Mouse (Mus musculus) gastrocnemius, adult 2 months (tissue): ENCODE results near the gene Jam2. TPM values are rescaled to one million over a fixed set of nuclear protein-coding genes. Genes with fewer than 3 reads are reported as not detected.
A peak's percentile ranks its signal among the peaks of the same experiment; 100 is the strongest.

Experiments
- DNase-seq: peaks from one replicate; pipeline ENCODE4 v3.0.0; 2022
- H3K27ac ChIP-seq: fragments of 200-600 bp; 2 replicates; pipeline ENCODE4 v1.8.1; 2022; ENCODE audit warnings: mild to moderate bottlenecking
- H3K4me3 ChIP-seq: fragments of 200-600 bp; 2 replicates; pipeline ENCODE4 v1.8.1; 2022; ENCODE audit warnings: mild to moderate bottlenecking, moderate library complexity
- CTCF ChIP-seq: fragments of 200-600 bp; IDR thresholded peaks from 2 replicates; pipeline ENCODE4 v1.8.1; 2022; ENCODE audit warnings: antibody characterized with exemption, mild to moderate bottlenecking, moderate library complexity
- intact Hi-C: fragments of 180-260 bp; cut with DNase I; formaldehyde crosslinking; loops from one replicate; pipeline ENCODE4 v1.15.1; 2025
- long read RNA-seq, 2 experiments: library from polyadenylated mRNA; stranded (forward); transcript quantifications; one replicate each; pipeline ENCODE4 v2.0.0; 2021
- total RNA-seq, 2 experiments: library from RNA; stranded (reverse); gene quantifications; 2 replicates each; pipeline ENCODE4 v1.2.3; 2021

Gene Jam2
- 10 to 100 TPM; 13.6 to 24.9 TPM for total RNA-seq
- long read RNA-seq, experiment 1, partial matches to known transcripts = 0 of 5 reads
- long read RNA-seq, experiment 1, other reads (novel, unspliced or antisense) = 5 of 5 reads
- long read RNA-seq, experiment 2 = 0 reads

GRCm38 (mm10) chr16:84774003-84774703 lies at the start of gene Jam2:
Jam2 (plus strand) TSS chr16:84774123.
- no peak for TF ChIP-seq CTCF
- peak within 1 kb of the TSS; percentile 90 for H3K27ac ChIP-seq
- intact Hi-C loops = loop anchor here (5.0 kb wide), 1 partner anchor 37 kb away; the partner anchor contains the start of gene Mrpl39
- peak within 1 kb of the TSS; percentile 87 for H3K4me3 ChIP-seq
- peak; percentile 79 for DNase-seq

- peak overlapping the region; percentile 97 for H3K27ac ChIP-seq
- no peak for DNase-seq
- TF ChIP-seq CTCF = no peak
These were observed 39.1 kb upstream of the Jam2 start for GRCm38 (mm10) chr16:84734806-84735165.

DNA sequence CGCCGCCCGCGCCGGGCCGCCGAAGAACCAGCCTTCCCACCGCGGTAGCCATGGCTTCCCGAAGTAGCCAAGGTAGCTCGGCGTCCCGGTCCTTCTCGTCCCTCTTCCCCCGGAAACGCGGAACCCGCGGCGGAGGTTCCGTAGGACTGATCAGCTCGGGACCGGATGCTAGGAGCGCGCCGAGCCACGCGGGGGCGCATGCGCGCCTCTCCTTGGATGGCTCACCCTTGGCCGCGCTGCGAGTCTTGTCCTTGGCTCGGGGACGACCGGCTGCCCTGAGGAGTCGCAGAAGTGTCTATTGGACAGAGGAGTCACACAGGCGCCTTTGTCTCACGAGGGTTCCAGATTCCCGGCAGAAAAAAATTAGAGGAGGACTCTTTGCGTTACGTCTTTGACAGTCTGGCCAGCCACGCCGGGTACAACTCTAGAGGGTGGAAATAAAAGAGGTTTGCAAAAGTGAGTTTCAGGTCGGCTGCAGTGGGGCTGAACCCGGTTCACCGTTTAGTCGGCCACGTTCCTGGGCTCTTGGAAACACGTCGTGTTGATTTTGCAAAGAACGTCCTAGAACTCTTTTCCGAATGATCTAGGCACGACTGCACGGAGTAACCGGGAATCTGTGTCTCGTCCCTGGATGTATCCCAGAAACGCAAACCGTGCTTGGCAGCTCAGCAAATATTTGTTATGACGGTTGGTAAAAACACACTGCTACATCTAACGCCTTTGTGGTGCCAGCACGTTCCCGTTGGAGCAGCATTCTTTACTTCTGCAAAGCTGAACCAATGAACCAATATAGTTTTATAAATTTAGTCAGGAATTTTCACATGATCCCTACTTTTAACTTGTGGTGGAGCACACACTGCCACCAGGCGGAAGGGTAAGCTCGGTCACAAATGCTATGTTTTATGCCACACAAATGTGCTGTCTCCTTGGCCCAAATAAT lies 38.5 kb upstream of the Jam2 start, which contains the start of gene Mrpl39:
Gene Mrpl39 (minus strand): TSS at position 577 of the 940 bp plus-strand sequence.
- intact Hi-C loops = loop anchor here (1.0 to 5.0 kb wide), 4 partner anchors 37 to 144 kb away; partner anchors contain the start of genes Gabpa and Jam2
- TF ChIP-seq CTCF = peak; percentile 80
- Histone ChIP-seq H3K27ac (peak within 1 kb of the TSS; percentile 97), H3K4me3 (peak within 1 kb of the TSS; percentile 81)
- DNase-seq = peak; percentile 97

More at GRCm38 (mm10) chr16:84734806-84735165, 39.1 kb upstream of the Jam2 start:
- peak overlapping the region; percentile 81 for H3K4me3 ChIP-seq
- intact Hi-C loops = loop anchor here (1.0 to 5.0 kb wide), 4 partner anchors 38 to 145 kb away; partner anchors contain the start of genes Gabpa and Jam2

- Histone ChIP-seq H3K4me3 (no peak overlapping the region), H3K27ac (no peak overlapping the region)
- no peak for DNase-seq
- intact Hi-C loops = loop anchor here (5.0 kb wide), 2 partner anchors 35 to 80 kb away; partner anchors contain the start of gene Jam2
- TF ChIP-seq CTCF = 0 out of 2 replicates have a peak, but pooled peaks have one; percentile 3
These were observed 36.6 kb upstream of the Jam2 start for GRCm38 (mm10) chr16:84737358-84737757.

GRCm38 (mm10) chr16:84744703-84745490 lies 29.0 kb upstream of the Jam2 start:
- DNase-seq = no peak
- Histone ChIP-seq H3K27ac (no peak overlapping the region), H3K4me3 (no peak overlapping the region)
- intact Hi-C loops = no loop called here
- TF ChIP-seq CTCF = no peak

GRCm38 (mm10) chr16:84745721-84746306 lies 28.1 kb upstream of the Jam2 start:
- no peak for DNase-seq
- Histone ChIP-seq H3K4me3 (no peak overlapping the region), H3K27ac (no peak overlapping the region)
- no peak for TF ChIP-seq CTCF
- intact Hi-C loops = no loop called here

- Histone ChIP-seq H3K4me3 (no peak overlapping the region), H3K27ac (no peak overlapping the region)
- no peak for DNase-seq
- no peak for TF ChIP-seq CTCF
- intact Hi-C loops = no loop called here
These were observed 6.0 kb upstream of the Jam2 start for GRCm38 (mm10) chr16:84767956-84768355.

GRCm38 (mm10) chr16:84769182-84769581 lies 4.7 kb upstream of the Jam2 start:
- DNase-seq = no peak
- Histone ChIP-seq H3K27ac (no peak overlapping the region), H3K4me3 (no peak overlapping the region)
- intact Hi-C loops = no loop called here
- no peak for TF ChIP-seq CTCF

DNA sequence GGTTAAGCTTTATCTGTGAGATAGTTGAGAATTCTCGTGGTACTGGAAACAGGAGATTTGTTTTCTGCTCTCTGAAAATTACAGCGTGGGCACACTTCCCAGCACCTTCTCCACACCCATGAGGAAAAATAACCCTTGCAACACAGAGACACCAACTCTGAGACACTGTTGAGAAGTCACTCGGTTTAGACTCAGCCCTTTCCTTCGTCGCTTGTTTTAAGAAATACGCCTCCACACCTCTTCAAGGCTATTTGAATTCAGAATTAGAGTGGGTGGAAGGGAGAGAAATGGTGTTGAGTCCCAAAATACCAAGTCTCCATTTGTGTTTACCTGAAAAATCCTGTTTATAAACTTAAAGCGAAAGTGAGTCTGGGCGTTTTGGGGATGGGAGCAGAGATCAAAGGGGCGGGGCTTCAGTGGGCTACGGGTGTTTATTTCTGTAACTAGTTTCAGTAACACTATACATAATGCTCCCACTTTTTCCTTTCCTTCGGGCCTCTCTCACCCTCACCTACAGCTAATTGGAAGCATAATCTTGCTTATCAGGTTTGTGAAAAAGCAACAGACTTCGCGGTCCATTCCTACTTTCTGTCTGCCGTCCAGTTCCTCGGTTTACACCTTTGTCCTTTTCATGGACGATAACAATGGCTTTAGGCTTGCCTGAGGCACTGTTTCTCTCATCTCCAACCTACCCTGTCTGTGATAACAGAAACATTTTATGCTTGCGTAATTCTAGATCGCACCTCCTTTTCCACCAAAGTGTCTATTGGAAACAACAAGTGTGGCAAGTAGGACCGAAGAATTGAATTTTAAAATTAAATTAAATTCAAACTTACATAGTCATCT lies 4.1 kb upstream of the Jam2 start:
- no peak for DNase-seq
- Histone ChIP-seq H3K4me3 (no peak overlapping the region), H3K27ac (no peak overlapping the region)
- TF ChIP-seq CTCF = no peak
- intact Hi-C loops = loop anchor here (5.0 kb wide), 1 partner anchor 33 kb away; the partner anchor contains the start of gene Mrpl39

DNA sequence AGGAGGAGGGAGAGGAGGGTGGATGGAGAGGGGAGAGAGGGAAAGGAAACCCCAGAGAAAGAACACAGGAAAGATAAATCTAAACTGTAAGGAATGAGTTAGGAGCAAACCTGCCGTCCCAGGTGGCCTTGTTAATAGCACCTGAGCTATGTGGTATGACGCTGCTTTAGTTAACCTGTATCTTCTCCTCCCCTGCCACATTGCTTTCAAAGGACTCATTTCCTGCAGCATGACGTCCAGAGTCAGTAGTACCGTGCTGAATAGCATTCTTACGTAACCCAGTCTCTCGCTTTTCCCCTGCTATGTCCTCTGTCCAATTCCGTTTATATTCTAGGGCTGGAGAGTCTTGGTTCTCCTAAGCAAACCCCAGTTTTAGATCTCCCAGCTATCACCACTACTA lies 3.0 kb upstream of the Jam2 start:
- intact Hi-C loops = loop anchor here (5.0 kb wide), 1 partner anchor 34 kb away; the partner anchor contains the start of gene Mrpl39
- H3K4me3 ChIP-seq = no peak overlapping the region
- peak overlapping the region; percentile 1; the same call in 1 of the 2 replicates for H3K27ac ChIP-seq
- DNase-seq = no peak
- no peak for TF ChIP-seq CTCF
